ENCODE assay signal across 9 mouse cellular contexts in genomic region chr7:99154648-99155151, GRCm38 (mm10). TPM values are rescaled to one million over a fixed set of nuclear protein-coding genes. Genes with fewer than 3 reads are reported as not detected.
DNase-seq lines count a peak whose midpoint lies in the region; ATAC-seq and TF ChIP-seq lines count a peak whose summit lies in the region.
"Had no signal": no experiment of that assay in that cellular context is flagged by ENCODE, and none has a peak within 500 bp of the region (broad histone marks: within the 10 kb centered on the region; RNA-seq: fewer than 3 reads in every experiment).

No protein-coding gene starts in this region.

- H3K4me2 ChIP-seq in kidney, embryonic 14.5 days (replicated peaks; ENCODE audit: low read depth, low read length), result no peak overlapping the region
- H3K4me2 ChIP-seq in hindbrain, embryonic 13.5 days, result no peak overlapping the region

- H3K27me3 ChIP-seq in kidney, embryonic 14.5 days (ENCODE audit: control insufficient read depth, insufficient read depth, low read length), result 0 out of 2 replicates have a peak, but pooled peaks cover 3% of the 10 kb centered on the region
- no peaks in the 10 kb centered on the region; the same call in 1 of the 2 replicates for H3K27me3 ChIP-seq in hindbrain, embryonic 13.5 days

- ATAC-seq in kidney, embryonic 14.5 days (ENCODE audit: low FRiP score, low TSS enrichment), result peak; percentile 72
- peak; percentile 34; the same call in 1 of the 2 replicates for ATAC-seq in hindbrain, embryonic 13.5 days (ENCODE audit: low FRiP score)

- intact Hi-C loops in gastrocnemius, adult 2 months (cut with DNase I), result loop anchor here (5.0 kb wide), 1 partner anchor 73 kb away; no protein-coding TSS in a partner anchor

- H3K36me3 ChIP-seq in kidney, embryonic 14.5 days (ENCODE audit: control insufficient read depth, insufficient read depth, low read length), result no peaks in the 10 kb centered on the region
- no peaks in the 10 kb centered on the region for H3K36me3 ChIP-seq in hindbrain, embryonic 13.5 days

- DNase-seq in kidney, adult 11 months, result no peak
- DNase-seq in NIH3T3 (ENCODE audit: low read depth), result peak; percentile 16
- DNase-seq in mesoderm, embryonic 11.5 days (ENCODE audit: low read depth, low spot score), result peak; percentile 47
- DNase-seq in cerebellum, postnatal 4 days (ENCODE audit: low spot score in 2 of 2), result no peak
- no peak for DNase-seq in gastrocnemius, adult 2 months
- DNase-seq in frontal cortex, postnatal 10 days (ENCODE audit: low spot score in 2 of 2), result no peak
- DNase-seq: right cerebral cortex, postnatal 25 days had no signal

- no peaks in the 10 kb centered on the region for H3K9me3 ChIP-seq in kidney, embryonic 14.5 days (ENCODE audit: control insufficient read depth, low read length)
- no peaks in the 10 kb centered on the region for H3K9me3 ChIP-seq in hindbrain, embryonic 13.5 days

- no peak overlapping the region for H3K4me3 ChIP-seq in kidney, embryonic 14.5 days (ENCODE audit: low read length)
- no peak overlapping the region for H3K4me3 ChIP-seq in hindbrain, embryonic 13.5 days
- H3K4me3 ChIP-seq in gastrocnemius, adult 2 months, result no peak overlapping the region

- peaks cover 12% of the 10 kb centered on the region; the same call in 1 of the 2 replicates for H3K4me1 ChIP-seq in kidney, embryonic 14.5 days (ENCODE audit: control insufficient read depth, insufficient read depth, low read length)
- H3K4me1 ChIP-seq in hindbrain, embryonic 13.5 days (replicated peaks), result peaks cover 9% of the 10 kb centered on the region

- H3K9ac ChIP-seq in kidney, embryonic 14.5 days (ENCODE audit: low read depth, low read length), result no peak overlapping the region
- H3K9ac ChIP-seq in hindbrain, embryonic 13.5 days, result no peak overlapping the region

- TF ChIP-seq CTCF in gastrocnemius, adult 2 months (IDR thresholded peaks at IDR 0.05), result no peak

- no peak overlapping the region for H3K27ac ChIP-seq in kidney, embryonic 14.5 days (ENCODE audit: low read depth, low read length)
- H3K27ac ChIP-seq in hindbrain, embryonic 13.5 days, result no peak overlapping the region
- no peak overlapping the region; the same call in 1 of the 2 replicates for H3K27ac ChIP-seq in gastrocnemius, adult 2 months

- 60% methylated on average over 8 of the region's 8 CpGs for WGBS in kidney, embryonic 14.5 days
- 58% methylated on average over 8 of the region's 8 CpGs for WGBS in hindbrain, embryonic 13.5 days

RNA-seq across cellular contexts. Expression of gene Uvrag, which starts 13.8 kb away (rescaled TPM):
- 15.1 and 22.7 TPM in 2 replicates for polyA plus RNA-seq in kidney, embryonic 14.5 days (2014; fragmentation: Nextera tagmentation; extraction: Ambion mirVana)
- 14.2 and 15.6 TPM in 2 replicates for polyA plus RNA-seq in hindbrain, embryonic 13.5 days (2015; fragmentation: Nextera tagmentation; extraction: Ambion mirVana)
- 1 to 10 TPM; 8.6 to 9.2 TPM for total RNA-seq in gastrocnemius, adult 2 months (2021)

RNA-seq across cellular contexts. Expression of gene Dgat2, which starts 27.8 kb away (rescaled TPM):
- 12.7 and 21.9 TPM in 2 replicates for polyA plus RNA-seq in kidney, embryonic 14.5 days (2014; fragmentation: Nextera tagmentation; extraction: Ambion mirVana)
- 12.6 and 13.0 TPM in 2 replicates for polyA plus RNA-seq in hindbrain, embryonic 13.5 days (2015; fragmentation: Nextera tagmentation; extraction: Ambion mirVana)
- total RNA-seq in gastrocnemius, adult 2 months (2021), result 10 to 100 TPM; 32.9 to 69.4 TPM

Comparison
In these comparisons a context has a peak if more than half of its experiments do, and no peak if none do; other contexts are left out.
1. DNase-seq: peak in NIH3T3 (single experiment) and mesoderm, embryonic 11.5 days (single experiment); none in kidney, adult 11 months (single experiment), cerebellum, postnatal 4 days (0 of 2), gastrocnemius, adult 2 months (single experiment) and frontal cortex, postnatal 10 days (0 of 2).